Mouse (Mus musculus): ENCODE data around the gene Tcp10a.
"Not testable (repeated sequence)": the region's sequence is repeated elsewhere in the genome, so short reads cannot be mapped to it uniquely, and the experiment has no call there.

Gene Tcp10a

GRCm38 (mm10) chr17:7324346-7324745, at the start of gene Tcp10a:
TSS of gene Tcp10a (plus strand) at chr17:7324646.
- not testable (repeated sequence) for DNase-seq (ENCODE audit: low spot score)

DNA sequence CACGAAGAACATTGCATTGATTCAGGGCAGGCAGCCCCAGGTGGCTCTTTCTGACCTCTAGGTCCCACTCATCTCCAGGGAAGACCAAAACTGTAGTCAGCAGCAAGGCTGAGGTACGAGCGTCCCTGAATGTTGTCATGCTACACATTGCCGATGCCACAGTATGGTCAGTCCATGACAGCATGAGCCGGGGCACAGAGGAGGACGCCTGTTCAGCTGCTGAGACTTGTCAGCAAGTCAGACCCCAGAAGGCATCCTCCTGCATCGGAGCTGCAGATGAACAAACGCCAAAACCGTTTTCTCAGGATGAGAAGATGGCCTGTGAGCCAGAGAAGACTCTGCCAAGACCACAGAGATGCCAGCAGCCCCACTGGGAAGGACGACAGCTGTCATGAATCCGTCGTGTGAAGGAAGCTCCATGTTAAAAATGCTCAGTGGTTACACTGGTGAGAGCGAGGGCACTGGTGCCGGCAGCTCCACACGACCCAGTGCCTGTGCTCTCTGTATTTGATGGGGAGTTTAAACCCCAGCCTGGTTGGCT, 45.7 kb upstream of the Tcp10a start:
- DNase-seq (ENCODE audit: low spot score): no peak

GRCm38 (mm10) chr17:7279251-7279650, 45.2 kb upstream of the Tcp10a start:
- DNase-seq (ENCODE audit: low spot score): no peak

- DNase-seq (ENCODE audit: low spot score): peak; percentile 54
These were observed 40.0 kb upstream of the Tcp10a start for GRCm38 (mm10) chr17:7284297-7284910.

GRCm38 (mm10) chr17:7285292-7285691, 39.2 kb upstream of the Tcp10a start:
- DNase-seq (ENCODE audit: low spot score): no peak

DNA sequence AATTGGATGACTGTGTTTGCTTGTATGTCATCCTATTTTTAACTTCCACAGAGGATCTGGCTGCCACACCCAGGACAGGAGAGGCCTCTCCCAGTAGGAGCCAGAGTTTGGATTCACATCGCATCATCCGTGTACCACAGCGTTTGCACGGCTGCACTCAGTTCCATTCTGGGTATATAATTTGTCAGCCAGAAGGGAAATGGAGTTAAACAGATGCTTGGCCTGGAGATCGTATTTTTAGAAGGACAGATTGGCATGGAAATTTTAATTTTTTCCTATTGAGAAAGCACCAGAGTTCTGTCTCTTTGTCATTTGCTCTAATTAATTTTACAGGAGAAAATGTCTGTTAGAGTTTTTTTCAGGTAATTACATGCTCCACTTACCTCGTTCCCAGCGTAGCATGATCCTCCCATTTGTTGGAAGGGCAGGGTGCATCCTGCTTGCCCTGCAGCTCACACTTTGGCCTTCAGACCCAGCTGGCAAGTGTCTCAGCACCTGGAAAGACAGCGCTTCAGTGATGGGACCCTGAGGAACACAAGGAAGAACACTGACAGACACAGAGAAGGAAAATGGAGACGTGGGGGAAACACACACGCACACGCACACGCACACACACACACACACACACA, 37.9 kb upstream of the Tcp10a start:
- no peak for DNase-seq (ENCODE audit: low spot score)

DNA sequence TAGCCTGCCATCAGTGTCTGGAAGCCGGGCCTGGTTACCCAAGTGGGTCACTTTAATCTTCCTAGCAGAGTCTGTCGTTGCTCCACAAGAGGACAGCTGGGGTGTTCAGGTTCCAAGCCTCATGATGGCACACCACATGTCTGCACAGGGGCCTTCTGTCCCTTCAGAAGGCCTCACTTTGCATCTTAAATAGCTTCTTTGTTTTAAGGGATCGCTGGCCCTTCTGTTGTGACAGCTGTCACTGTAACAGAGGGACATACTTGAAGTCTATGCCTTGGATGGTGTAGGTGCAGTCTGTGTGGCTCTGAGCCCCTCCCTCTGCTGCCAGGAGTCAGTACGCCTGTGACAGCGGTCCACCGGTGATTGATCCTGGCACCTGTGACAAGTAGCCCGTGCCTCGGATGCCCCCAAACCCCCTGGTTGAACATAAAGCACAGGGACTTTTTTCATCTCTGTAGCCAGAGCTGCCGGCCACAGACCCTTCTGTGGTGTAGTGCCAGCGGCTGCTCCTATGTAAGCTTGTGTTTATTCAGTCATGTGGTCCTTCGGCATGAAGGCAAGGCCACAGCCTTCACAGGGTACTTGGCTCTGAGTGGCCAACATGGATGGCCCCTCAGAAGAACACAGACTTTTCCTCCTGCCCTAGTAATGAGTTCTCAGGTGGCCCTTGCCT, 32.3 kb upstream of the Tcp10a start:
- DNase-seq (ENCODE audit: low spot score): no peak

DNA sequence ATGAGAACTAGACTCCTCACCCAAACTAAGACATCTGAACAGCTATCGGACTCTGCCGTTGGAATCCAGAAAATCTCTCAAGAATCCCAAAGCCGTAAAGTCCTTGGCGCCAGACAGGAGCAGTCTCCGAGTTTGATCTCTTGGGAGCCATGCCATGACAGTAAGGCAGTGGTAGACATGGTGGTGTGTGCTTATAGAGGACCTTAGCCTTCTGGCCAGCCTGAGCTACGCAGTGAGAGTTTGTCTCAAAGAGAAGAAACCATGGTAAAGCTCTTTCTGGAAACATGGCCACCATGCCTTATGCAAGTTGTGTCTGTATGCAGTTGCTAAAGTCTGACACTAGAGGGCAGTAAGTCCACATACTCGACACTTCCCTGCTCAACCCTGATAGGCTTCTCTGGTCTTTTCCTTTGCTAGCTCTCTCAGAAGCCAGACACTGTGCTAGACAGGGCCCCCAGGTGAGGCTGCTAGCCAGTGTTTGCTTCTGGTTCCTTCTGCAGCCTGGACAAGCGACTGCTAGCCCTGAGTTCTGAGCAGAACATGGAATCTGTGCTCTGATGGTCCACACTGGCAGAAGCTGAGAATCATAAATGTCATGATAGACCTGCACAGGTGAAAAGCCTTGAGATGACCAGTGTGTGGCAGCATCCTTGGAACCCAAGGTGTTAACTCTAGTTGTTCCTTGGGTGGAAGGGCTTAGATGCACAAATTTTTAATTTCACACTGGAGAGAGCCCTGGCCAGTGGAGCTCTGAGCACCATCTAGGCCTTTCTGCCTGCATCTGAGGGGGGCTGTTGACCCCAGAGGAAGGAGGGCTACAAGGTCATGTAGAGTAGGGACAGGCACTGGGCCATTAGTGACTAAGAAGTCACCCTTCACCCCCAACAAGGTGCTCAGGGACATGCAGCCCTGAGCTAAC, 17.9 kb upstream of the Tcp10a start:
- peak; percentile 37 for DNase-seq (ENCODE audit: low spot score)

- not testable (repeated sequence) for DNase-seq (ENCODE audit: low spot score)
These were observed 8.6 kb upstream of the Tcp10a start for GRCm38 (mm10) chr17:7315693-7316382.

DNA sequence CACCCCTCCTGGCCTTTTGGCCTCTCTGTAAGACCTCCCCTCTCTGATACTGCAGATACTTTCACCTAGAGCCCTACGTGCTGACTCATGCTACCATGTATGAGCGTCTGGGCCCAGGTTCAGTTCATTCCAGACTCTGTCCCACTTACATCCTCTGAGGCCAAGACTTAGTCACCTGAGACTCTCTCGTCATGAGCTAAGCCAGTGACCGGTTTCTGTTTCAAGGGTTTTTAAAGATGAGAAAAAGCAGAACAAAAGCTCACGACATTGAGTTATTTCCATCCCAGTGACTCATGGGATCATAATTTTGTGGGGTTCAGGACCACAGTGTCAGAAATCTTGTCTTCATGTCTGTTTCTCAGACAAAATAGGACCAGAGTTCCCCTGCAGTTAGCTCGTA, 4.7 kb upstream of the Tcp10a start:
- not testable (repeated sequence) for DNase-seq (ENCODE audit: low spot score)

DNA sequence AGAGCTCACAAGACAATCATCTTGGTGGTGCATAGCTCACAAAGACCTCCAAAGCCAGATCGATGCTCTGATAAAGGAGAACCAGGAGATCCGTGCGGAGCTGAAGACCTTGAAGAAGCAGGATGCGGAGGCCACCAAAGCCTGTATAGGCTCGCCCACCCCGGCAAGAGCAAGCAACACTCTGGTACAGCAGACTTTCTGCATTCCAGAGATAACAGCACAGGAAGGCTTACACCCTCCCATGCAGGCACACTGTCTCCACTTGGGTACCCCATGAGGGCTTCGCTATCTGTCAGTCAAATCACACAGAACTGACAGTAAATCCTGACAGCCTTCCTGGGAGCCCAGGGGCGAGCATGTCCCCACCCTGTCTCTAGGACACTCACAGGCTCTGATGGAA, 2.0 kb downstream of the Tcp10a start:
- not testable (repeated sequence) for DNase-seq (ENCODE audit: low spot score)

- not testable (repeated sequence) for DNase-seq (ENCODE audit: low spot score)
These were observed 8.3 kb downstream of the Tcp10a start for GRCm38 (mm10) chr17:7332745-7333144.

- not testable (repeated sequence) for DNase-seq (ENCODE audit: low spot score)
These were observed 12.9 kb downstream of the Tcp10a start for GRCm38 (mm10) chr17:7337381-7337780.

GRCm38 (mm10) chr17:7348765-7349164, 24.3 kb downstream of the Tcp10a start:
- DNase-seq (ENCODE audit: low spot score): not testable (repeated sequence)

GRCm38 (mm10) chr17:7352596-7352995, 28.1 kb downstream of the Tcp10a start, which contains the start of gene Ttll2:
TSS of gene Ttll2 (minus strand) at chr17:7352696.
- DNase-seq (ENCODE audit: low spot score): not testable (repeated sequence)

GRCm38 (mm10) chr17:7359806-7360205, 35.4 kb downstream of the Tcp10a start:
- not testable (repeated sequence) for DNase-seq (ENCODE audit: low spot score)

- DNase-seq (ENCODE audit: low spot score): not testable (repeated sequence)
These were observed 36.5 kb downstream of the Tcp10a start for GRCm38 (mm10) chr17:7360749-7361465.

DNA sequence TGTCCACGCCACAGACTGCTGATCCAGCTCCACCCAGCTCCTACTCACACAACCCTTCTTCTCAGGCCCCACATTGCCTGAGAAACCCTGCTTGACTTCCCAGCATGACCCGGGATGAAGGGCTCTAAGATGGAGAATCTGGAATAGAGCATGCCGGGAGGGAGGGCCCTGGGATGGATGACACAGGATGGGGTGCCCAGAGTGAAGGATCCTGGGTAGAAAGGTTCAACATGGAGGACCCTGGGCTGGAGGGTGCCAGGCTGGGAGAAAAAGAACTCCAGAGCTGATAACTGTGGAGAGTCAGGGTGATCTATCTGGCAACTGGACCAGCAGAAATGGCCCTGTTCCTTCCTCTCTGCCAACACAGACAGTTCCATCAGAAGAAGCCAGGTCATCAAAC, 41.2 kb downstream of the Tcp10a start:
- DNase-seq (ENCODE audit: low spot score): not testable (repeated sequence)

- not testable (repeated sequence) for DNase-seq (ENCODE audit: low spot score)
These were observed 41.8 kb downstream of the Tcp10a start for GRCm38 (mm10) chr17:7366265-7366664.

- DNase-seq (ENCODE audit: low spot score): not testable (repeated sequence)
These were observed 42.4 kb downstream of the Tcp10a start for GRCm38 (mm10) chr17:7366676-7367374.

Data from lung, postnatal 25 days (tissue).